Mouse (Mus musculus): ENCODE results near the gene 1600014C23Rik. TPM values are rescaled to one million over a fixed set of nuclear protein-coding genes. Genes with fewer than 3 reads are reported as not detected.
A peak's percentile ranks its signal among the peaks of the same experiment; 100 is the strongest.

Gene 1600014C23Rik
- not detected in 2 replicates for polyA plus RNA-seq (2011; ENCODE audit: insufficient read length, low read depth, missing spikeins)

DNA sequence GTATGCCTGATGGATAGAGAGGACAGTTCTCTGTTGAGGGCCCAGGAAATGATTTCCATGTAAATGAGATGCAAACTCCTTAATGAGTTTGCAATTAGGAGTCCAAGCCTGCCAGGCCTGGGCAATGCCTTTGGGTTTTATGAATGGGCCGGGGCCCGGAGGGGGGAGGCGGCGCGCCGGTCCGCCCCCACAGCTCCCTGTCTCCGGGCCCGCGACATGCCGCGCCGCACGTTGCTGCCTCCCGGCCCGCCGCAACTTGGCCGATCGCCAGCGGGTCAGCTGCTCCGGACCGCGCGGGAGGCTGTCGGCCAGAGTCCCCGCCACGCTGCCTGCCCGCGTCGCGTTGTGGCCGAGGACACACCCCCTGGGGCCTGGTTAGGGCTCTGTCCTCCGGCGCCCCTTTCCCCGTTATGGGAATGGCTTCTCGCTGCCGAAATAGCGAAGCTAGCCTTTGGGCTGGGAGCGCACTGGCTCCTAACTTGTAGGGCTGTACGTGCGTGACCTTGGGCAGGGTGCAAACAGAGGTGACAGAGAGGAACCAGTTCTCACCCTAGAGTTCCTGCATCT, at the start of gene 1600014C23Rik:
TSS of gene 1600014C23Rik (minus strand) at position 110 of the 567 bp plus-strand sequence.
- no peak within 1 kb of the TSS for H3K27ac ChIP-seq (ENCODE audit: insufficient read depth, low read length)
- H3K4me1 ChIP-seq (ENCODE audit: control insufficient read depth, insufficient read depth, low read length), result peaks cover 6% of the 10 kb centered on the region; the same call in 1 of the 2 replicates
- H3K4me3 ChIP-seq (ENCODE audit: insufficient read depth, low read length), result no peak within 1 kb of the TSS
- TF ChIP-seq POLR2A (IDR thresholded peaks at IDR 0.05; ENCODE audit: low read depth, low read length) (no peak), CTCF (IDR thresholded peaks at IDR 0.05; ENCODE audit: borderline replicate concordance, insufficient read depth, low read length) (no peak)

DNA sequence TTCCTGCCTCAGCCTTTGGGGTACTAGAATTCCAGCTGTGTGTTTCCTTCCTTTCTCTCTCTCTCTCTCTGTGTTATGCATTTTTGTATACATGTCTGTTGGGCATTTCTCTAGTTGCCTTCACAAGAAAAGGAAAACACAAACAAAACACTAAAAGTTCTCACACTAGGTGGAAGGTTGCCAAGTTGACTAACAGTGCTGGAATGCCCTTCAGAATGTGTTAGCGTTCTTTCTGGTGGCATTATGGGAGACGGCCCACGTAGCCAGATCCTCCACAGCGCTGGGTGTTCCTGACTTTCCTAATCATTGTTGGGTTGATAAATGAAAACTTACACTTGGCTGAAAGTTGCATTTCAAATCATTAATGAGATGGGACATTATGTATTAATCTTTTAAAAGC, 44.8 kb upstream of the 1600014C23Rik start:
- no peak overlapping the region for H3K4me3 ChIP-seq (ENCODE audit: insufficient read depth, low read length)
- no peaks in the 10 kb centered on the region for H3K4me1 ChIP-seq (ENCODE audit: control insufficient read depth, insufficient read depth, low read length)
- no peak overlapping the region for H3K27ac ChIP-seq (ENCODE audit: insufficient read depth, low read length)
- TF ChIP-seq POLR2A (IDR thresholded peaks at IDR 0.05; ENCODE audit: low read depth, low read length) (no peak), CTCF (IDR thresholded peaks at IDR 0.05; ENCODE audit: borderline replicate concordance, insufficient read depth, low read length) (no peak)

GRCm38 (mm10) chr17:45777431-45777830, 43.8 kb upstream of the 1600014C23Rik start:
- no peaks in the 10 kb centered on the region for H3K4me1 ChIP-seq (ENCODE audit: control insufficient read depth, insufficient read depth, low read length)
- no peak overlapping the region for H3K4me3 ChIP-seq (ENCODE audit: insufficient read depth, low read length)
- TF ChIP-seq CTCF (IDR thresholded peaks at IDR 0.05; ENCODE audit: borderline replicate concordance, insufficient read depth, low read length) (no peak), POLR2A (IDR thresholded peaks at IDR 0.05; ENCODE audit: low read depth, low read length) (no peak)
- no peak overlapping the region for H3K27ac ChIP-seq (ENCODE audit: insufficient read depth, low read length)

DNA sequence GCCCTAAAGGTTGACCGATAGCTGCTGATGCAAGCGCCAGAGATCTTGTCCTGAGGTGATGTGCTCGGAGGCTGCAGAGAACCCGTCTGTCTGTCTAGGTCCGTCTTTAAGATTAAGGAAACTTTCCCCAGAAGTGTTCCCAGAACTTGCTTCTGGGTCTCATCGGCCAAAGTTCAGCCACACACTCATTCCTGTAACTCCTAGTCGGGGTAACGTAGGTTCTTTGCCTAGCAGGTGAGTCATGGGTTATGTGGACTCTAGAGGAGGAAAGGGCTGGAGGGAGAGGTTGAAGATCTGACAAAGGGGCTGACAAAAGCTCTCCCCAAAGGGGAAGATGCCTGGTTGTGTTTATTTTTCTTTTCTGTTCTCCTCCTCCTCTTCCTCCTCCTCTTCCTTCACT, 42.5 kb upstream of the 1600014C23Rik start:
- Histone ChIP-seq H3K4me3 (ENCODE audit: insufficient read depth, low read length) (no peak overlapping the region), H3K27ac (ENCODE audit: insufficient read depth, low read length) (no peak overlapping the region), H3K4me1 (ENCODE audit: control insufficient read depth, insufficient read depth, low read length) (no peaks in the 10 kb centered on the region)
- TF ChIP-seq POLR2A (IDR thresholded peaks at IDR 0.05; ENCODE audit: low read depth, low read length), result no peak
- TF ChIP-seq CTCF (IDR thresholded peaks at IDR 0.05; ENCODE audit: borderline replicate concordance, insufficient read depth, low read length), result no peak

DNA sequence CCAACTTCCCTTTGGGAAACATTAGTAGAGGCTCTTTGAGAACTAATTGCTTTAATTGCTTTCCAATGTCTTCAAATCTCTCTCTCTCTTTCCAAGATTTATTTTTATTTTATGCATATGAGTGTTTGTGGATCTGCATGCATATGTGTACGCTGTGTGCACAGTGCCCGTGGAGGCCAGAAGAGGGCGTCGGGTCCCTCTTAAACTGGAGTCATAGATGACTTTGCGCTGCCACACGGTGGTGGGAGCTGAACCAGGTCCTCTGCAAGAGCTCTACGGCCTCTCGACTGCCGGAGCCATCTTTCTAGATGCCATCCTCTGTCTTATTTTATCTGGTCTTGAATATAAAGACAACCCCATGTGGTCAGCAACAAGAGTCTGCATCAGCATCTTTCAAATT, 41.8 kb upstream of the 1600014C23Rik start:
- H3K4me1 ChIP-seq (ENCODE audit: control insufficient read depth, insufficient read depth, low read length), result no peaks in the 10 kb centered on the region
- TF ChIP-seq POLR2A (IDR thresholded peaks at IDR 0.05; ENCODE audit: low read depth, low read length) (no peak), CTCF (IDR thresholded peaks at IDR 0.05; ENCODE audit: borderline replicate concordance, insufficient read depth, low read length) (0 out of 2 replicates have a peak, but pooled peaks have one; percentile 27)
- no peak overlapping the region for H3K4me3 ChIP-seq (ENCODE audit: insufficient read depth, low read length)
- no peak overlapping the region for H3K27ac ChIP-seq (ENCODE audit: insufficient read depth, low read length)

- no peak overlapping the region for H3K4me3 ChIP-seq (ENCODE audit: insufficient read depth, low read length)
- TF ChIP-seq CTCF (IDR thresholded peaks at IDR 0.05; ENCODE audit: borderline replicate concordance, insufficient read depth, low read length) (no peak), POLR2A (IDR thresholded peaks at IDR 0.05; ENCODE audit: low read depth, low read length) (no peak)
- no peaks in the 10 kb centered on the region for H3K4me1 ChIP-seq (ENCODE audit: control insufficient read depth, insufficient read depth, low read length)
- no peak overlapping the region for H3K27ac ChIP-seq (ENCODE audit: insufficient read depth, low read length)
Measured at GRCm38 (mm10) chr17:45772566-45772965, 38.9 kb upstream of the 1600014C23Rik start.

- Histone ChIP-seq H3K27ac (ENCODE audit: insufficient read depth, low read length) (no peak overlapping the region), H3K4me1 (ENCODE audit: control insufficient read depth, insufficient read depth, low read length) (peaks cover 3% of the 10 kb centered on the region; the same call in 1 of the 2 replicates), H3K4me3 (ENCODE audit: insufficient read depth, low read length) (no peak overlapping the region)
- no peak for TF ChIP-seq POLR2A (IDR thresholded peaks at IDR 0.05; ENCODE audit: low read depth, low read length)
- no peak for TF ChIP-seq CTCF (IDR thresholded peaks at IDR 0.05; ENCODE audit: borderline replicate concordance, insufficient read depth, low read length)
Measured at GRCm38 (mm10) chr17:45772096-45772495, 38.5 kb upstream of the 1600014C23Rik start.

DNA sequence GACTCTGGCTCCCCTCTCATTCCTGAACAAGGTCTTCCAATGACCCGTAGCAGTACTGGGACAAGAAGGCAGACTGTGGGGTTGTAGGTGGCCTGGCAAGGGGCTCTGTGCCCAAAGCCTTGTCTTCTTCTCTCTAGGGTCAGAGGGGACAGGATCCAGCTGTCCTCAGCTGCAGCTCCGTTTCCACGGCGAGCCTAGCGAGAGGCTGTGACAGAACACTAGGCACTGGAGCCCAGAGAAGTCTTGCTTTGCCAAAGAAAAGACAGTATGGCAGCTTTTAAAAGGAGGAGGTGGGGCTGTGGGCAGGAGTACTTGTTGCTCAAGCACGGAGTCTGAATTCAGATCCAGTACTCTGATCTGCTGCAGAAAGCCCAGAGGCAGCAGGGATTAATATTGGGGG, 36.8 kb upstream of the 1600014C23Rik start:
- Histone ChIP-seq H3K27ac (ENCODE audit: insufficient read depth, low read length) (no peak overlapping the region), H3K4me1 (ENCODE audit: control insufficient read depth, insufficient read depth, low read length) (peaks cover 3% of the 10 kb centered on the region; the same call in 1 of the 2 replicates), H3K4me3 (ENCODE audit: insufficient read depth, low read length) (no peak overlapping the region)
- TF ChIP-seq CTCF (IDR thresholded peaks at IDR 0.05; ENCODE audit: borderline replicate concordance, insufficient read depth, low read length) (no peak), POLR2A (IDR thresholded peaks at IDR 0.05; ENCODE audit: low read depth, low read length) (no peak)

GRCm38 (mm10) chr17:45769821-45770220, 36.2 kb upstream of the 1600014C23Rik start:
- no peak overlapping the region for H3K4me3 ChIP-seq (ENCODE audit: insufficient read depth, low read length)
- H3K4me1 ChIP-seq (ENCODE audit: control insufficient read depth, insufficient read depth, low read length), result peaks cover 3% of the 10 kb centered on the region; the same call in 1 of the 2 replicates
- no peak overlapping the region for H3K27ac ChIP-seq (ENCODE audit: insufficient read depth, low read length)
- TF ChIP-seq CTCF (IDR thresholded peaks at IDR 0.05; ENCODE audit: borderline replicate concordance, insufficient read depth, low read length) (no peak), POLR2A (IDR thresholded peaks at IDR 0.05; ENCODE audit: low read depth, low read length) (no peak)

GRCm38 (mm10) chr17:45767536-45768146, 34.0 kb upstream of the 1600014C23Rik start:
- TF ChIP-seq POLR2A (IDR thresholded peaks at IDR 0.05; ENCODE audit: low read depth, low read length), result no peak
- no peak for TF ChIP-seq CTCF (IDR thresholded peaks at IDR 0.05; ENCODE audit: borderline replicate concordance, insufficient read depth, low read length)
- no peak overlapping the region for H3K27ac ChIP-seq (ENCODE audit: insufficient read depth, low read length)
- H3K4me3 ChIP-seq (ENCODE audit: insufficient read depth, low read length), result no peak overlapping the region
- peaks cover 3% of the 10 kb centered on the region for H3K4me1 ChIP-seq (ENCODE audit: control insufficient read depth, insufficient read depth, low read length)

Data from embryonic fibroblast, embryonic 13.5 days (primary cell).